Mouse (Mus musculus): ENCODE measurements around the gene Vrk1. TPM values are rescaled to one million over a fixed set of nuclear protein-coding genes. Genes with fewer than 3 reads are reported as not detected.

Gene Vrk1
- total and polyA plus RNA-seq, 3 experiments: 87.0 to 144 (median 101) TPM

Other genes starting within 250 kb of the Vrk1 start
- gene Papola, start 225.5 kb upstream of the Vrk1 start, total RNA-seq (2012; rRNA removed): 144 and 162 TPM in 2 replicates
- gene Papola, start 225.5 kb upstream of the Vrk1 start, polyA plus RNA-seq (2012; ENCODE audit: insufficient read depth in 1 of 2, insufficient read length in 2 of 2, low read depth in 1 of 2, low replicate concordance in 2 of 2, missing spikeins in 1 of 2): 100 to 1,000 TPM; 193 to 329 TPM